Mouse (Mus musculus): Measurements from ENCODE around the gene Cad. TPM values are rescaled to one million over a fixed set of nuclear protein-coding genes. Genes with fewer than 3 reads are reported as not detected.
A peak's percentile ranks its signal among the peaks of the same experiment; 100 is the strongest.

The Cad gene
- total RNA-seq, 4 experiments from 2014 or later, result 25.5 to 30.8 (median 27.9) TPM

- DNase-seq (ENCODE audit: low spot score in 2 of 2), result no peak
Measured at GRCm38 (mm10) chr5:31069810-31070209, 15.2 kb downstream of the Cad start.

GRCm38 (mm10) chr5:31071059-31071458, 16.5 kb downstream of the Cad start:
- DNase-seq (ENCODE audit: low spot score in 2 of 2), result no peak

GRCm38 (mm10) chr5:31071821-31072220, 17.2 kb downstream of the Cad start:
- no peak for DNase-seq (ENCODE audit: low spot score in 2 of 2)

GRCm38 (mm10) chr5:31073176-31073575, 18.6 kb downstream of the Cad start:
- DNase-seq (ENCODE audit: low spot score in 2 of 2), result no peak

GRCm38 (mm10) chr5:31076346-31076745, 21.8 kb downstream of the Cad start:
- DNase-seq (ENCODE audit: low spot score in 2 of 2), result no peak

GRCm38 (mm10) chr5:31080059-31080794, 25.6 kb downstream of the Cad start:
- DNase-seq (ENCODE audit: low spot score in 2 of 2), result peak in 1 of 2 experiments; percentile 1

GRCm38 (mm10) chr5:31080795-31081164, 26.2 kb downstream of the Cad start:
- no peak for DNase-seq (ENCODE audit: low spot score in 2 of 2)

- DNase-seq (ENCODE audit: low spot score in 2 of 2), result no peak
Measured at GRCm38 (mm10) chr5:31081386-31081785, 26.8 kb downstream of the Cad start.

- no peak for DNase-seq (ENCODE audit: low spot score in 2 of 2)
Measured at GRCm38 (mm10) chr5:31082355-31082754, 27.8 kb downstream of the Cad start.

- no peak for DNase-seq (ENCODE audit: low spot score in 2 of 2)
Measured at GRCm38 (mm10) chr5:31082935-31083625, 28.5 kb downstream of the Cad start.

- no peak for DNase-seq (ENCODE audit: low spot score in 2 of 2)
Measured at GRCm38 (mm10) chr5:31083949-31084348, 29.4 kb downstream of the Cad start.

GRCm38 (mm10) chr5:31086606-31087005, 32.0 kb downstream of the Cad start:
- DNase-seq (ENCODE audit: low spot score in 2 of 2), result no peak

GRCm38 (mm10) chr5:31087131-31087530, 32.6 kb downstream of the Cad start:
- DNase-seq (ENCODE audit: low spot score in 2 of 2), result no peak

- no peak for DNase-seq (ENCODE audit: low spot score in 2 of 2)
Measured at GRCm38 (mm10) chr5:31092231-31092975, 37.8 kb downstream of the Cad start.

- no peak for DNase-seq (ENCODE audit: low spot score in 2 of 2)
Measured at GRCm38 (mm10) chr5:31093151-31094041, 38.8 kb downstream of the Cad start.

- DNase-seq (ENCODE audit: low spot score in 2 of 2), result no peak
Measured at GRCm38 (mm10) chr5:31094100-31094798, 39.7 kb downstream of the Cad start.

GRCm38 (mm10) chr5:31094799-31095691, 40.5 kb downstream of the Cad start:
- no peak for DNase-seq (ENCODE audit: low spot score in 2 of 2)

GRCm38 (mm10) chr5:31095711-31096480, 41.3 kb downstream of the Cad start:
- DNase-seq (ENCODE audit: low spot score in 2 of 2), result no peak

GRCm38 (mm10) chr5:31105814-31106335, 51.3 kb downstream of the Cad start, which contains the start of gene Dnajc5g:
TSS of gene Dnajc5g (plus strand) at chr5:31106285.
- DNase-seq (ENCODE audit: low spot score in 2 of 2), result no peak
